ENCODE assay signal across 11 mouse cellular contexts in genomic region chr6:145273971-145274620, GRCm38 (mm10). TPM values are rescaled to one million over a fixed set of nuclear protein-coding genes. Genes with fewer than 3 reads are reported as not detected.
DNase-seq lines count a peak whose midpoint lies in the region; ATAC-seq lines count a peak whose summit lies in the region.
"Had no signal": no experiment of that assay in that cellular context is flagged by ENCODE, and none has a peak within 500 bp of the region (broad histone marks: within the 10 kb centered on the region; RNA-seq: fewer than 3 reads in every experiment).

No protein-coding gene starts in this region.

- DNase-seq in adrenal gland, adult 2 months = peak; percentile 55
- no peak for DNase-seq in adrenal gland, postnatal 25 days
- peak; percentile 35 for DNase-seq in urinary bladder, postnatal 14 days (ENCODE audit: low spot score)
- DNase-seq in urinary bladder, postnatal 4 days (ENCODE audit: low spot score in 2 of 2) = no peak
- DNase-seq in skeletal muscle tissue, adult 2 months (ENCODE audit: low read depth, low spot score) = peak; percentile 40
- DNase-seq in layer of hippocampus, postnatal 36 days = no peak
- DNase-seq in spleen, postnatal 36 days (ENCODE audit: low spot score in 2 of 2) = no peak
- DNase-seq: cerebellum, adult 9-11 months had no signal

- ATAC-seq in granulocyte monocyte progenitor cell, adult 5-6 weeks (replicated peaks; ENCODE audit: poor library complexity, severe bottlenecking) = peak; percentile 68
- ATAC-seq: activated CD4-positive, CD25-positive, alpha-beta regulatory T cell, adult 4 months; hindbrain, postnatal 0 days had no signal

RNA-seq across cellular contexts. Expression of gene Kras, which starts 24.1 kb away (rescaled TPM):
- total RNA-seq in adrenal gland, adult 2 months (2021) = 10 to 100 TPM; 32.3 to 46.6 TPM
- 2.7 and 3.2 TPM in 2 replicates for polyA plus RNA-seq in adrenal gland, adult 2 months (2012; rRNA removed)
- total RNA-seq in adrenal gland, postnatal 25 days (2021) = 33.8 and 53.7 TPM in 2 replicates
- total RNA-seq in granulocyte monocyte progenitor cell, adult 5-6 weeks (2014; fragmentation: Nextera tagmentation) = 23.1 and 47.7 TPM in 2 replicates
- 14.2 and 27.2 TPM in 2 replicates for total RNA-seq in granulocyte monocyte progenitor cell, adult 5-6 weeks (2017)
- 10 to 100 TPM; 74.0 to 74.2 TPM for total RNA-seq in layer of hippocampus, postnatal 36 days (2021)

Comparison
In these comparisons a context has a peak if more than half of its experiments do, and no peak if none do; other contexts are left out.
1. DNase-seq: peak in adrenal gland, adult 2 months (single experiment), urinary bladder, postnatal 14 days (single experiment) and skeletal muscle tissue, adult 2 months (single experiment); none in adrenal gland, postnatal 25 days (single experiment), urinary bladder, postnatal 4 days (0 of 2), layer of hippocampus, postnatal 36 days (0 of 2) and spleen, postnatal 36 days (0 of 2).